Mouse (Mus musculus): ENCODE measurements around the gene Olfr1412. TPM values are rescaled to one million over a fixed set of nuclear protein-coding genes. Genes with fewer than 3 reads are reported as not detected.

Gene Olfr1412
- polyA plus RNA-seq, 1 experiment, result not detected

DNA sequence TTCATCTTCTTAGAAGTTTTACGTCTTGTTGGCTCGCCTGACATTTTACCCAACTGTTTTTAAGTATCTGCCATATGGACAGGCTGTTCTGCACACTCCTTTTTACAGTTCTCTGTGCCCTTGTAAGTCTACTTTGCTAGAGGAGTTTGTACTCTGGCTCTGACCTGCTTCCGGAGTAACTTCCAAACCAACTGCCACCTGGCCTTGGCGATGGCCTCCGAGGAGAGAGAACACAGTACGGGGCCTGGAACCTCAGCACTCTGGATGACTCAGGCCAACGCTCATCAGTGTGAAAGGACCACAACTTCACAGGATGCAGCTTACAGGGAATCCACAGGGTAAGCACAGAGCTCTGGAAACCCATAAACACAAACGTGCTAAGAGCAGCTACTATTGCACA lies 48.1 kb downstream of the Olfr1412 start:
- no peak for TF ChIP-seq GATA1 (IDR thresholded peaks at IDR 0.05; ENCODE audit: low read length)

DNA sequence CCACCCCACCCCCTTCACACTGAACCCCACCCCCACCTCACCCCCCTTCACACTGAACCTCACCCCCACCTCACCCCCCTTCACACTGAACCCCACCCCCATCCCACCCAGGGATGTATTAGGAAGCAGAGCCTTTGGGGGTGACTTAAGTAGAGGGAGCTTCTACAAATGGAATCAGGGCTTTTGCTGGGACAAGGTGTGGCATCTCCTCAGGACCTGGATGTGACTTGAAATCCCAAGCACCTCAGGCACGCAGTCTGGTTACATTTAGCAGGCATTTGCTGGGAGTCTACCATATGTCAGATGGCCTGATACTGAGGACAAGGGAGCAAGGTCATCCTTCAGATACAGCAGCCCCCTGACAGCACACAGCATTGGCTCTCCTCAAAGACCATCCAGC lies 49.0 kb downstream of the Olfr1412 start:
- no peak for TF ChIP-seq GATA1 (IDR thresholded peaks at IDR 0.05; ENCODE audit: low read length)

- no peak for TF ChIP-seq GATA1 (IDR thresholded peaks at IDR 0.05; ENCODE audit: low read length)
These were observed 49.5 kb downstream of the Olfr1412 start for GRCm38 (mm10) chr1:92634976-92635599.

DNA sequence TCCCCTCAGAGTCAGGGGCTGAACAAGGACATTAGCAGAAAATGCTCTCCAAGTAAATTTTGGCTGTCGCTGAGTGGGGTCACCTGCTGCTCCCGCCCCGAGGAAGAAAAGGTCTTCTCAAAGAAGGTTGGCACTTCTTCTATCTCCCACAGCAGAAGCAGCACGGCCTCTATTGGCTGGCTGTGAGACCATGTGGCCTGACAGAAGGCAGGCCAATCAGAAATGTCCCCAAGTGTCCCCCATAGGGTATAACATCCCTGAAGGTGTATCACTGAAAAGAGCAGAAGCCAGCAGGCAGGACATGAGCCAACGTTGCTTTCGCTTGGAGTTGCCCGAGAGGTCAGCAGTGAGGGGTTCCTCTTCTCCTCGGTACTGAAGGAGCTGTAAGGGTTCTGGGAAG lies 50.4 kb downstream of the Olfr1412 start:
- TF ChIP-seq GATA1 (IDR thresholded peaks at IDR 0.05; ENCODE audit: low read length), result no peak

DNA sequence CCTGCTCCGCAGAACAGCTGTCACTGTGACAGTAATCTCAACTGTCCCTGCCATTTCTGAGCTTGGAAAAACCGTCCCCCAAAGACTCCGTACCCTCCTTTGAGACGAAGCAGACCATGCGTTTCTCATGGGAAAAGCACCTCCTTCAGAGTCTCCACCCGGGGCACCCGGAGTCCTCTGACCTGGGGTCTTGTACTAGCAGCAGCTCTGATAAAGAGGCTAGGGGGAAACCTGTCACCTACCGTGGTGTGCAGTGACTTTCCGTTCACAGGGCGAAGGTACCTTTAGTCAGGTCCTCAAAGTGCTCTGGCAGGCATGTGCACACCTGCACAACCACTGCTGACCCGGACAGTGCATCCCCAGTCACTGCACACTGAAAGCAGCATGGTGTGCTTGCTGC lies 51.1 kb downstream of the Olfr1412 start:
- no peak for TF ChIP-seq GATA1 (IDR thresholded peaks at IDR 0.05; ENCODE audit: low read length)

DNA sequence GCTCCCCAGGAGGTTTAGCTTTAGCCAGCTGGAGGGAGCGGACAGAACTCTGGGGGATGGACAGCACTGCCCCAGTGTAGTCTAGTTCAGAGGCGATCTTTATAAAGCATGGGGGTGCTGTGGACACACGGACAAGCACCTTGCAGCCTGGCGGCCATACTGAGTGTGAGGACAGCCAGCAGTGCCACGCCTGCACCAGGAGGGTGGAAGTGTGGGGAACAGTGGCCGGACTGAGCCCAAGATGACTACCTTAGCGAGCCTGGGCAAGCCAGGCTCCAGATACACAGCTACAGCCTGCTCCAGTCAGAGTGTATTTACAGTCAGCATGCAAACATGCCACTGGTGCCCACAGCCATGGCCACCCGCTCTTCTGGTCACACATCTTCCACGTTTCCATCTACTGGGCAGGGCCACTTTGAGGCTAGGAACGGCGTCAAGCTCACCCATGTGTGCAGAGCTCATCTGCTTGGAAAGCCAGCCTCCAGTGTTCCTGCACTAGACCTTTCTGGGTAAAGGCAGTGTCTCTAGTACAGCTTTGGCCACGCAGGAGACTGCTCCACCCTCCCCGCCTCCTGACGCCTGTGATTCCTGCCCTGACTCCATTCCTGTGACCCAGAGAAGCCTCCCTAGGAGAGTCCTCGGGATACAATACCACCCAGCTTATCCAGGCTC lies 52.1 kb downstream of the Olfr1412 start:
- no peak for TF ChIP-seq GATA1 (IDR thresholded peaks at IDR 0.05; ENCODE audit: low read length)

DNA sequence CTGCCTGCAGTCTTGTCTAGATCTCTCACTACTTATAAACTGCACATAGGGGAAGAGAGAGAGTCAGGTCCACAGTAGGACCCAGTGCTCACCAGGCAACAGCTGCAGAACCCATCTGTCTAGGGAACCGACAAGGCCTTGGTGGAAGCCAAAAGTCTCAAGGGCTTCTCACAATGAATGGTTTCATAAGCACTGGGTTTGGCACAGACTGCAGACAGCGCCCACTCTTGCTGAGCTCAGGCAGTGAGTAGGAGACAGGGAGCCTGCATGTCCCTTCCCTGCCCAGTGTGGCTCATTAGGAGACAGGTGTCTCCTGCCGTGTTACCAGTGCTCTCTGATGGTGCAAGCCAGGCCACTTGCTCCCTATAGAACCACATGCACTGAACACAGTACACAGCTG lies 52.6 kb downstream of the Olfr1412 start:
- TF ChIP-seq GATA1 (IDR thresholded peaks at IDR 0.05; ENCODE audit: low read length), result no peak

DNA sequence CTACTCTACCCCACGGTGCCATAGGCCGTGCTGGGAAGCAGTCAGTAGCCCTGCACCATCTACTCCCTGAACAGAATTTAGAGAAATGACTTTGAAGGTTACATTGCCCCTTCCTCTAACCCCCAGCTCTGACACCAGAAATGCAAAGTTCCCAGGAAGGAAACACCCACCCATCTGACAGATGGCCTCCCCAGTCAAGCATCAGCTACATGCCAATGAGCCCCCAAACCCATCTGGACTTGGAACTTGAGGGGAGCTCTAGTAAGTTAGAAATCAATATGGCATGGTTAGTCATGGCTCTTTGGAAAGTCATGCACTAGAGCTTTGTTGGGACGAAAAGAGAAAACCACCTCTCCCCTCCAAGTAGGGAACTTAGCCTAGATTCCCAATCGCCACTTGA lies 53.2 kb downstream of the Olfr1412 start:
- TF ChIP-seq GATA1 (IDR thresholded peaks at IDR 0.05; ENCODE audit: low read length), result no peak

DNA sequence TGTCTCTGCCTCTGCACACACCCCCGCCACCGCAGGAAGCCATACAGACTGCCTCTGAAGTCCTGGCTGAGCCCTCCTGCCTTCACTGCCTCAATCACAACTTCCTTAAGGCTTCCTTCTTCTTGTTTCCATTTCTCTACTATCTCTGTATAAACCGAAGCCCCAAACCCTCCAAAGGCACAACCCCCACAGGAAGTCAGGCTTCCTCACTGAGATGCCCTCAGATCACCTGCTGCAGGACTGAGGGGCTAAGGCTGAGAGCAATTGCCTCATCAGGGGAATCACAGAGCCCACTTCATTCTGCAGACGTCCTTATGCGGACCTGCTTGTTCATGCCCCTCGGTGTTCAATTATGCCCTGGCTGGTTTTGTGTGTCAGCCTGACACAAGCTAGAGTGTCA lies 54.8 kb downstream of the Olfr1412 start:
- no peak for TF ChIP-seq GATA1 (IDR thresholded peaks at IDR 0.05; ENCODE audit: low read length)

Other genes starting within 250 kb of the Olfr1412 start
- gene Ndufa10, start 111.9 kb upstream of the Olfr1412 start, polyA plus RNA-seq (2012), result 93.0 and 96.6 TPM in 2 replicates
- gene Olfr1416, start 100.7 kb upstream of the Olfr1412 start, polyA plus RNA-seq (2012), result not detected in 2 replicates
- not detected in 2 replicates for gene Olfr1415, start 89.7 kb upstream of the Olfr1412 start, polyA plus RNA-seq (2012)
- gene Olfr1414, start 67.1 kb upstream of the Olfr1412 start, polyA plus RNA-seq (2012), result not detected in 2 replicates
- gene Olfr1413, start 14.5 kb upstream of the Olfr1412 start, polyA plus RNA-seq (2012), result not detected in 2 replicates
- gene Olfr1411, start 8.6 kb downstream of the Olfr1412 start, polyA plus RNA-seq (2012), result not detected in 2 replicates
- not detected in 2 replicates for gene Olfr1410, start 20.0 kb downstream of the Olfr1412 start, polyA plus RNA-seq (2012)
- not detected in 2 replicates for gene Olfr12, start 32.0 kb downstream of the Olfr1412 start, polyA plus RNA-seq (2012)
- gene Cops9, start 56.2 kb downstream of the Olfr1412 start, polyA plus RNA-seq (2012), result 147 and 217 TPM in 2 replicates
- gene Otos, start 63.1 kb downstream of the Olfr1412 start, polyA plus RNA-seq (2012), result 0.13 TPM in 1 of 2 replicates, not detected in the other
- gene Gpc1, start 245.9 kb downstream of the Olfr1412 start, polyA plus RNA-seq (2012), result not detected in 2 replicates

Measured in G1E-ER4 (cell line).